Mouse (Mus musculus) small intestine, adult 2 months (tissue): ENCODE results near the gene Itga8.

Source experiments
- CTCF ChIP-seq: fragments of 200-500 bp; IDR thresholded peaks from 2 replicates; pipeline ENCODE4 v1.5.1; 2012; ENCODE audit warnings: low read depth, mild to moderate bottlenecking, control low read depth, inconsistent platforms, low read length, moderate library complexity, mixed read lengths; ENCODE audit not compliant: insufficient replicate concordance, insufficient read length; ENCODE audit errors: extremely low read depth
- POLR2A ChIP-seq: fragments of 200-500 bp; IDR thresholded peaks from 2 replicates; pipeline ENCODE4 v1.6.1; 2012; ENCODE audit warnings: low read depth, mild to moderate bottlenecking, control low read depth, inconsistent platforms, low read length, moderate library complexity

DNA sequence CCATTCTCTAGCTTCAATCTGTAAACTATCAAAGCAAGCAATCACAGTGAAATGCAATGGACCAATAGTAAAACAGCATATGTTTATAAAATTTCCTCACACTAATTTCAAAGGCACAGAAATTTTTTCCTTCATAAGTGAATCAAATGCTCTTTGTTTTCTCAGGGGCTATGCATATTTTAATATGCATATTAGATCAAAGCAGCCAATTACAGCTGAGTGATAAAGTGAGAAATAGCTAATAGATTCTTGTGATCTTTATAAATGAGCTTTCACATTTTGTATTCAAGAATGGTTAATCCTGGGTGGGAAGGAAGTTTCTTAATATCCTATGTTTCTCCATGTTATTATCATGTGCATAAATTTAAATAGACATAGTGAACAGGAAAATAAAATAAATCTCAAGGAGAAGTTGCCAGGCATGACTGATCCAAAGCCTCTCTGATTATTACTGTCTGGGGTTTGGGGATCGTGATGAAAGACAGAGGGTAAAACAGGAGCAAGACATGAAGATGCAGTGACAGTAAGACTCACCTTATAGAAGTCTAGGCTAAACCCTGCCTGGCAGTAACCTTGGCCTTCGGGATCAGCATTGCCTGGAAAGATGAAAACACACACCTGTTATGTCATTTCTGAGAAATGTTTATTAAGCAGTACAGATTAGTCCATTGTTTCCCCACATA, 44.9 kb downstream of the Itga8 start:
- TF ChIP-seq POLR2A (no peak), CTCF (no peak)
